Mouse (Mus musculus): ENCODE measurements around the gene Panx2. TPM values are rescaled to one million over a fixed set of nuclear protein-coding genes. Genes with fewer than 3 reads are reported as not detected.
A peak's percentile ranks its signal among the peaks of the same experiment; 100 is the strongest.

The Panx2 gene
- polyA plus RNA-seq, 1 experiment from 2014 or later = 8.5 TPM

GRCm38 (mm10) chr15:89078208-89078836 is 18.8 kb downstream of the Panx2 start:
- Histone ChIP-seq H3K36me3 (replicated peaks) (peaks cover 11% of the 10 kb centered on the region; the same call in 1 of the 2 replicates), H3K27ac (no peak overlapping the region), H3K4me3 (no peak overlapping the region), H3K4me1 (peaks cover 37% of the 10 kb centered on the region), H3K9me3 (no peaks in the 10 kb centered on the region), H3K9ac (no peak overlapping the region), H3K27me3 (replicated peaks) (no peaks in the 10 kb centered on the region), H3K4me2 (0 out of 2 replicates have a peak overlapping the region, but pooled peaks have one; percentile 10)
- no peak for ATAC-seq (replicated peaks)
- 77% methylated on average over 9 of the region's 9 CpGs for WGBS

GRCm38 (mm10) chr15:89083906-89084305 is 24.4 kb downstream of the Panx2 start:
- Histone ChIP-seq H3K27ac (no peak overlapping the region), H3K9ac (no peak overlapping the region), H3K4me3 (no peak overlapping the region), H3K27me3 (replicated peaks) (no peaks in the 10 kb centered on the region), H3K4me2 (no peak overlapping the region), H3K36me3 (replicated peaks) (peaks cover 37% of the 10 kb centered on the region), H3K9me3 (no peaks in the 10 kb centered on the region), H3K4me1 (peaks cover 10% of the 10 kb centered on the region)
- 93% methylated on average over 1 of the region's 1 CpGs for WGBS
- ATAC-seq (replicated peaks) = no peak

- no peaks in the 10 kb centered on the region for H3K27me3 ChIP-seq (replicated peaks)
- no peak overlapping the region for H3K4me3 ChIP-seq
- WGBS = 94% methylated on average over 2 of the region's 2 CpGs
- H3K9me3 ChIP-seq = no peaks in the 10 kb centered on the region
- no peak overlapping the region for H3K4me2 ChIP-seq
- H3K27ac ChIP-seq = no peak overlapping the region
- peaks cover 36% of the 10 kb centered on the region for H3K36me3 ChIP-seq (replicated peaks)
- no peak for ATAC-seq (replicated peaks)
- H3K4me1 ChIP-seq = peaks cover 12% of the 10 kb centered on the region
- H3K9ac ChIP-seq = no peak overlapping the region
Observed at GRCm38 (mm10) chr15:89084826-89085225, 25.3 kb downstream of the Panx2 start.

GRCm38 (mm10) chr15:89088607-89089247 is 29.2 kb downstream of the Panx2 start, which contains the start of gene Selenoo:
Gene Selenoo (plus strand): TSS chr15:89089084.
- peak; percentile 93 for ATAC-seq (replicated peaks)
- H3K4me3 ChIP-seq = peak within 1 kb of the TSS; percentile 97
- peak within 1 kb of the TSS; percentile 87 for H3K27ac ChIP-seq
- H3K36me3 ChIP-seq (replicated peaks) = peaks cover 34% of the 10 kb centered on the region
- H3K4me1 ChIP-seq = peaks cover 22% of the 10 kb centered on the region
- WGBS = 2% methylated on average over 37 of the region's 38 CpGs
- no peaks in the 10 kb centered on the region for H3K9me3 ChIP-seq
- peak within 1 kb of the TSS; percentile 80 for H3K4me2 ChIP-seq
- no peaks in the 10 kb centered on the region for H3K27me3 ChIP-seq (replicated peaks)
- peak within 1 kb of the TSS; percentile 96 for H3K9ac ChIP-seq

- Histone ChIP-seq H3K36me3 (replicated peaks) (peaks cover 39% of the 10 kb centered on the region), H3K4me1 (peaks cover 22% of the 10 kb centered on the region), H3K27me3 (replicated peaks) (no peaks in the 10 kb centered on the region), H3K9ac (peak overlapping the region; percentile 96), H3K4me2 (peak overlapping the region; percentile 80), H3K9me3 (no peaks in the 10 kb centered on the region), H3K4me3 (peak overlapping the region; percentile 97), H3K27ac (peak overlapping the region; percentile 87)
- WGBS = 3% methylated on average over 64 of the region's 68 CpGs
- ATAC-seq (replicated peaks) = peak; percentile 62
Observed at GRCm38 (mm10) chr15:89089248-89090051, 29.9 kb downstream of the Panx2 start.

- 90% methylated on average over 4 of the region's 4 CpGs for WGBS
- H3K36me3 ChIP-seq (replicated peaks) = peaks cover 40% of the 10 kb centered on the region
- ATAC-seq (replicated peaks) = no peak
Observed at GRCm38 (mm10) chr15:89090662-89091061, 31.1 kb downstream of the Panx2 start.

GRCm38 (mm10) chr15:89092181-89092580 is 32.6 kb downstream of the Panx2 start:
- Histone ChIP-seq H3K4me2 (no peak overlapping the region), H3K27ac (no peak overlapping the region), H3K9me3 (no peaks in the 10 kb centered on the region), H3K4me1 (peaks cover 22% of the 10 kb centered on the region), H3K27me3 (replicated peaks) (no peaks in the 10 kb centered on the region), H3K4me3 (no peak overlapping the region), H3K9ac (no peak overlapping the region), H3K36me3 (replicated peaks) (peaks cover 42% of the 10 kb centered on the region)
- no peak for ATAC-seq (replicated peaks)
- WGBS = 77% methylated on average over 5 of the region's 5 CpGs

More at GRCm38 (mm10) chr15:89090662-89091061, 31.1 kb downstream of the Panx2 start:
- H3K27me3 ChIP-seq (replicated peaks) = no peaks in the 10 kb centered on the region
- H3K27ac ChIP-seq = no peak overlapping the region
- H3K4me3 ChIP-seq = no peak overlapping the region
- peak overlapping the region; percentile 80; the same call in 1 of the 2 replicates for H3K4me2 ChIP-seq
- no peaks in the 10 kb centered on the region for H3K9me3 ChIP-seq
- H3K9ac ChIP-seq = no peak overlapping the region
- H3K4me1 ChIP-seq = peaks cover 22% of the 10 kb centered on the region

- ATAC-seq (replicated peaks) = no peak
- no peak overlapping the region for H3K4me2 ChIP-seq
- H3K4me3 ChIP-seq = no peak overlapping the region
- 94% methylated on average over 5 of the region's 5 CpGs for whole genome bisulfite sequencing
- H3K9me3 ChIP-seq = no peaks in the 10 kb centered on the region
- no peaks in the 10 kb centered on the region for H3K27me3 ChIP-seq (replicated peaks)
- peaks cover 92% of the 10 kb centered on the region for H3K36me3 ChIP-seq (replicated peaks)
- no peak overlapping the region for H3K9ac ChIP-seq
- no peak overlapping the region for H3K27ac ChIP-seq
- H3K4me1 ChIP-seq = no peaks in the 10 kb centered on the region
Observed at GRCm38 (mm10) chr15:89097450-89097849, 37.9 kb downstream of the Panx2 start.

- WGBS = 90% methylated on average over 7 of the region's 7 CpGs
- H3K4me2 ChIP-seq = no peak overlapping the region
- H3K27ac ChIP-seq = no peak overlapping the region
- no peaks in the 10 kb centered on the region for H3K9me3 ChIP-seq
- H3K4me3 ChIP-seq = no peak overlapping the region
- no peaks in the 10 kb centered on the region for H3K4me1 ChIP-seq
- H3K36me3 ChIP-seq (replicated peaks) = peaks cover 93% of the 10 kb centered on the region
- no peak overlapping the region for H3K9ac ChIP-seq
- no peaks in the 10 kb centered on the region for H3K27me3 ChIP-seq (replicated peaks)
- ATAC-seq (replicated peaks) = no peak
Observed at GRCm38 (mm10) chr15:89098616-89099015, 39.1 kb downstream of the Panx2 start.

- ATAC-seq (replicated peaks) = no peak
- H3K9ac ChIP-seq = no peak overlapping the region
- no peak overlapping the region for H3K27ac ChIP-seq
- no peak overlapping the region for H3K4me3 ChIP-seq
- H3K9me3 ChIP-seq = no peaks in the 10 kb centered on the region
- no peaks in the 10 kb centered on the region for H3K27me3 ChIP-seq (replicated peaks)
- H3K4me2 ChIP-seq = no peak overlapping the region
- H3K4me1 ChIP-seq = no peaks in the 10 kb centered on the region
- 94% methylated on average over 12 of the region's 12 CpGs for WGBS
- peaks cover 89% of the 10 kb centered on the region for H3K36me3 ChIP-seq (replicated peaks)
Observed at GRCm38 (mm10) chr15:89100823-89101222, 41.3 kb downstream of the Panx2 start.

GRCm38 (mm10) chr15:89102646-89103045 is 43.1 kb downstream of the Panx2 start:
- Histone ChIP-seq H3K4me1 (no peaks in the 10 kb centered on the region), H3K36me3 (replicated peaks) (peaks cover 84% of the 10 kb centered on the region), H3K27me3 (replicated peaks) (no peaks in the 10 kb centered on the region), H3K9me3 (no peaks in the 10 kb centered on the region), H3K4me2 (no peak overlapping the region), H3K9ac (no peak overlapping the region), H3K4me3 (no peak overlapping the region), H3K27ac (no peak overlapping the region)
- no peak for ATAC-seq (replicated peaks)
- 57% methylated on average over 5 of the region's 5 CpGs for WGBS

GRCm38 (mm10) chr15:89103921-89104320 is 44.4 kb downstream of the Panx2 start:
- H3K27me3 ChIP-seq (replicated peaks) = no peaks in the 10 kb centered on the region
- no peaks in the 10 kb centered on the region for H3K4me1 ChIP-seq
- H3K9me3 ChIP-seq = no peaks in the 10 kb centered on the region
- 85% methylated on average over 10 of the region's 10 CpGs for WGBS
- H3K27ac ChIP-seq = no peak overlapping the region
- H3K9ac ChIP-seq = no peak overlapping the region
- peaks cover 80% of the 10 kb centered on the region for H3K36me3 ChIP-seq (replicated peaks)
- no peak for ATAC-seq (replicated peaks)
- no peak overlapping the region for H3K4me3 ChIP-seq
- no peak overlapping the region for H3K4me2 ChIP-seq
